Mouse (Mus musculus) right cerebral cortex, postnatal 4 days (tissue): ENCODE results near the gene Mylip.

ENCODE experiments used
- DNase-seq: peaks from one replicate; pipeline ENCODE4 v3.0.0-alpha.2; 2022

Mylip gene

DNA sequence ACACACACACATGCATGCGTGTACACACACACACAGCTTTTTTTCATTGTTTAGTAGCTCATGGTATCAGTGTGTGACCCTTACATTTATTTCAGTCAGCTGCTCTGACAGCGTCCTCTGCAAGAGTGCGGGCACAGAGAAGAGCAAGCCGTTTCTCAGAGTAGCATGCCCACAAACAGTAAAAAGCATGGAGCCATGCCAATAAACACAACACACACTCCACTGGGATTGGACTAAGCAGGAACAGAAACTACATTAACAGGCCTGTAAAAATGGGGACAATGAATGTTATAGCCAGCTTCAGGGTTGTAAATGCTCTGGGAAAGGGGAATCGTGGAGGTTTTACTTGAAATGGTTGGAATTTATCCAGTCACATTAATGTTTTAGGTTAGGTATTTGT is 50.7 kb downstream of the Mylip start:
- no peak for DNase-seq

GRCm38 (mm10) chr13:45442451-45442850 is 52.9 kb downstream of the Mylip start:
- no peak for DNase-seq

DNA sequence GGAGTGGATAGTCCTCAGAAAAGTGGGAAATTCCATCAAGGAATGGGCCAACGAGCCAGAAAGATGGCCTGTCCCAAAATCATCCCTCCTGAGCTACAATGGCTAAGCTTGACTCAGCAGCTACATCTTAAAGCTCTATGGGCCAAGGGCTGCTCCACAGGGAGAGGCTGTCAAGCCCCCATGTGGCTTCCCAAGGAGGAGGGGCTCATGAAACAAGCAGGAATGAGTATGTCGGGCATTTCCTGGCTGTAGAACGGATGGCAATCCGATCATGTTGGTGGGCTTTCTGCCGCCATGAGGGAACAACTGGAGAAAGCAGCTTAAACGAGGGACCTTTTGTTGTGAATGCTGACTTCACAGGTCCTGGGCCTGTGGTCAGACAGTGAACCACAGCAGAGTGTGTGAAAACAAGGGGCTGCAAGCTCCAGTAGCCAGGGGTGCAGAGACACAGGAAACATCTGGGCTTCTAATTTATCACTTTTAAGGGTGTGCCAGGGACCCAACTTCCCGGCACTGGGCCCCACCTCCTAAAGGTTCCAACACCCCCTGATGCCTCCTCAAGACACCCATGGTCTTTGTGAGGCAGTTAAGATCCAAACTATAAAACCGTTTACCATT is 53.5 kb downstream of the Mylip start:
- DNase-seq = no peak

DNA sequence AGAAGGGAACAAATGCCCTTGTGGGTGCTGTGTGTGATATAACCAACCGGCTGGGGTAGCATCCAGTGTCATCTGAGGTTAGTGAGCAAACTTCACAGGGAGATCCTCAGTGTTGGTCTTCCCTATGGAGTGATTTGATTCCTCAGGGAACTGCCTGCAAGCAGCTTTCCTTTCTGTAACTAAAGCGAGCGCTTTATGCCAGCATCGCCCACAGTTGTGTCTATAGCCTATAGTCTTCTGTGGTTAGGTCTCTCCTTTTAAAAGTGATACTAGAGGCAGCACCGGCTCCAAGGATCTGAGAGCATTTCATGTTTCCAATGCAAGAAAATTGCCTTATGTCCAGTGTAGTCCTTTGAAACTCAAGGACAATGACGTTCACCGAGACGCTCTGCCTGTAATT is 54.7 kb downstream of the Mylip start:
- DNase-seq = no peak

GRCm38 (mm10) chr13:45444652-45445051 is 55.1 kb downstream of the Mylip start:
- DNase-seq = no peak

- no peak for DNase-seq
Measured at GRCm38 (mm10) chr13:45446636-45447035, 57.1 kb downstream of the Mylip start.

DNA sequence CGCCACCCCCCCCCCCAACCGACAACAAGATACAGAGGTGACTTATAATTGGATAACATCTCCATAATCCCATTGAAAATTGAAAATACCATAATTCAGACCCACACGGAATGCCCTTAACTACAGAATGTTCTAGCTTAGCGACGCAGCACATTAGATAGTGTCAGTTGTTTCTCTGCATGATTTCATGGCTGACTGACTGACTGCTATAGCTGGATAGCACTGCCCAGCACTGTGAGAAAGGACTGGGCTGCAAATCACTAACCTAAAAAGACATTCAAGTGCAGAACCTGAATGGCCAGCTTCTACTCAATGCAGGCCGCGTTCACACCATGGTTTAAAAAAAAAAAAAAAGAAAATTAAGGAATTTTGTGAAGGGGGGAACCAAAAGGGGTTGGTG is 62.9 kb downstream of the Mylip start:
- no peak for DNase-seq

GRCm38 (mm10) chr13:45453033-45453432 is 63.5 kb downstream of the Mylip start:
- DNase-seq = no peak

GRCm38 (mm10) chr13:45454044-45454443 is 64.5 kb downstream of the Mylip start:
- DNase-seq = no peak

GRCm38 (mm10) chr13:45454641-45455040 is 65.1 kb downstream of the Mylip start:
- no peak for DNase-seq

GRCm38 (mm10) chr13:45455108-45455861 is 65.7 kb downstream of the Mylip start:
- no peak for DNase-seq

DNA sequence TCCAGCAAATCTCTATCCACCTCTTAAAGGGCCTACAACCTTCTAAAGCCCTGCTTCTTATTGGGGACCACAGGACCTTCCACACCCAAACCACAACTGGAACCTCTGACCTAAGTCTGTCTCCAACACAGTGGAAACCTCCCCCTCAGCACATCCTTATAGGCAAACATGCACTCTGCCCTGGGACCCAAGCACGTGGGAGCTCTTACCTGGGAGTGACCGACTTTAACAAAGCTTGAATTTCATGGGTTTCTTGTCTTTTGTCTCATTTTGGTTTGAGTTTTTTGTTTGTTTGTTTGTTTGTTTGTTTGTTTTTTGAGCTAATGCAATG is 66.3 kb downstream of the Mylip start:
- no peak for DNase-seq

- DNase-seq = no peak
Measured at GRCm38 (mm10) chr13:45457459-45457858, 67.9 kb downstream of the Mylip start.

GRCm38 (mm10) chr13:45460177-45460576 is 70.6 kb downstream of the Mylip start:
- no peak for DNase-seq

DNA sequence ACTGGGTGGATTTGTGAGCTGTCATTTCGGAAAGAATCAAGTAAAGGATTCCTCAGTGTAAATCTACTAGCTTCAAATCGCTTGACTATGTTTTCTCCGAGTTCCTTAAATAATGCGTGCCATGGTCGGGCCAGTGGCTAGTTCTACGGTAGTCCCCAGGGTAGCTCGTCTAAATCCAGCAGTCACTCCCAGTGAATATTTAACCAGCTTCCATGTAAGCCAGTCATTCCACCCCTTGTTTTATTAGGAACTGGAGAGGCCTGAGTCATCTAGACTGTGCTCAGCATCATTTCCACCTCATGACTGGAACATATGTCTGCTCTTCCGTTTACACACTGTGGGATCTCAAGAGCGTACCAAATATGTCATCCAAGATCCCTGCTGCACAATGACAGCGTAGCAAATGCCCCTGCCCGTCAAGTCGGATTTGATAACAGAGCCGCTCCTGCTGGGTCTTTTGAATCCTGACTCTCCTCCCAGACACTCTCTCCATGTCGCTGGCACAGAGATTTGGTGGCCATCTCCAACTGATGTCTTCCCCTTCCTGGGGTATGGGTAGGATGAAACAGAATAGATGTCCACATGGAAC is 71.9 kb downstream of the Mylip start:
- DNase-seq = no peak
